Mouse (Mus musculus) liver, postnatal 0 days (tissue): ENCODE results near the gene Phf21a.

Experiments used
- CTCF ChIP-seq: sonication (generic); IDR thresholded peaks from 2 replicates; pipeline ENCODE4 v1.5.1; 2016; ENCODE audit warnings: antibody characterized with exemption, low read depth
- EP300 ChIP-seq: IDR thresholded peaks from 2 replicates; pipeline ENCODE4 v1.6.1; 2016; ENCODE audit warnings: antibody characterized with exemption, low read depth, mild to moderate bottlenecking

GRCm38 (mm10) chr2:92365568-92365967 is 272.7 kb downstream of the Phf21a start:
- TF ChIP-seq CTCF (no peak), EP300 (no peak)
